Mouse (Mus musculus): ENCODE measurements around the gene Elavl3.

- TF ChIP-seq EP300 (optimal IDR thresholded peaks at IDR 0.05) (no peak), CTCF (IDR thresholded peaks at IDR 0.05; ENCODE audit: low read depth) (no peak)
Measured at GRCm38 (mm10) chr9:22089281-22089680, 37.5 kb upstream of the Elavl3 start.

Data from stomach, postnatal 0 days (tissue).